Mouse (Mus musculus) natural killer cell, adult 2 months (primary cell): ENCODE data around the gene Vmn1r160.
"Not testable (repeated sequence)": the region's sequence is repeated elsewhere in the genome, so short reads cannot be mapped to it uniquely, and the experiment has no call there.

ENCODE experiments used
- DNase-seq, 2 experiments: peaks; one replicate each; pipeline ENCODE4 v3.0.0; 2022; ENCODE audit warnings: low spot score in 2 of 2

Gene Vmn1r160

GRCm38 (mm10) chr7:22870924-22871323, at the start of gene Vmn1r160:
Gene Vmn1r160 (plus strand): TSS chr7:22871224.
- DNase-seq = not testable (repeated sequence)

- not testable (repeated sequence) for DNase-seq
These were observed 27.5 kb upstream of the Vmn1r160 start, which contains the start of gene Vmn1r159 for GRCm38 (mm10) chr7:22843505-22843904. Gene Vmn1r159 (minus strand): TSS chr7:22843605.
